Mouse (Mus musculus) central nervous system, embryonic 11.5 days (tissue): Measurements from ENCODE around the gene Cnih4. TPM values are rescaled to one million over a fixed set of nuclear protein-coding genes. Genes with fewer than 3 reads are reported as not detected.

Source experiments
- polyA plus RNA-seq: library from polyadenylated mRNA; depleted of rRNA; stranded (reverse); fragments of >200 nt; gene quantifications from 2 replicates; pipeline ENCODE4 v1.2.3, GENCODE M21; 2012; rRNA removed

The Cnih4 gene
- 30.9 and 33.8 TPM in 2 replicates for polyA plus RNA-seq

GRCm38 (mm10) chr1:181143950-181144836, at the start of gene Cnih4, which contains the start of gene Nvl:
Gene Cnih4, plus strand, starts transcription at chr1:181144693.
Gene Nvl, minus strand, starts transcription at chr1:181144204.

GRCm38 (mm10) chr1:181211920-181212633, 67.6 kb downstream of the Cnih4 start, which contains the start of gene Wdr26:
Gene Wdr26, minus strand, starts transcription at chr1:181212001.

Other genes starting within 250 kb of the Cnih4 start
- 56.5 and 60.9 TPM in 2 replicates for gene Pycr2, start 240.4 kb upstream of the Cnih4 start, polyA plus RNA-seq
- gene Lefty1, start 209.7 kb upstream of the Cnih4 start, polyA plus RNA-seq: 1.7 and 2.7 TPM in 2 replicates
- 4.0 and 10.2 TPM in 2 replicates for gene Tmem63a, start 202.3 kb upstream of the Cnih4 start, polyA plus RNA-seq
- 0.95 and 1.4 TPM in 2 replicates for gene Ephx1, start 123.8 kb upstream of the Cnih4 start, polyA plus RNA-seq
- gene 9130409I23Rik, start 93.5 kb upstream of the Cnih4 start, polyA plus RNA-seq: not detected in 2 replicates
- 37.4 and 64.3 TPM in 2 replicates for gene Nvl, start 489 bp upstream of the Cnih4 start, polyA plus RNA-seq
- 67.8 and 80.1 TPM in 2 replicates for gene Wdr26, start 67.3 kb downstream of the Cnih4 start, polyA plus RNA-seq
- gene Cnih3, start 207.9 kb downstream of the Cnih4 start, polyA plus RNA-seq: 0.90 and 1.1 TPM in 2 replicates